Mouse (Mus musculus) layer of hippocampus, postnatal 36 days (tissue): ENCODE measurements around the gene Got2. TPM values are rescaled to one million over a fixed set of nuclear protein-coding genes. Genes with fewer than 3 reads are reported as not detected.

ENCODE experiments used
- DNase-seq, 2 experiments: peaks; one replicate each; pipeline ENCODE4 v3.0.0; 2022
- total RNA-seq, 2 experiments: library from RNA; stranded (reverse); gene quantifications; 2 replicates each; pipeline ENCODE4 v1.2.3; 2021

Gene Got2
- total RNA-seq, 2 experiments from 2014 or later = 214 to 219 TPM

DNA sequence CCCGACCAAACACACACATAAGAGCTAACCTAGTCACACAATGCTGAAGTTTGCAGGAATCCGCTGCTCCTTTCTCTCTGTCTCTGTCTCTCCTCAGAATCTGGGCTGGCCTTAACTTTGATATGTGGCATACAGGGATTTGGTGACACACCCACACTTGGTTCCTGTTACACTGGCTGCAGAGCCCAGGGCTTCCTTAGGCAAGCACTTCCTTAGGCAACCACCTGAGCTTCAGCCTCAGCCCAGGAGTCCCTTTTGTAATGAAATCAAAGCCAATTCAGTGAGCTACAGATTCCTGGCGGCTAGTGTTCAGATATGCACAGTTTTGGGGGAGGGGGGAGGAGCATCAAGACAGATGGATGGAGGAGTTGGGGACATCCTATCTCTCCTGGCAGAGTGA is 70.8 kb downstream of the Got2 start:
- no peak for DNase-seq

DNA sequence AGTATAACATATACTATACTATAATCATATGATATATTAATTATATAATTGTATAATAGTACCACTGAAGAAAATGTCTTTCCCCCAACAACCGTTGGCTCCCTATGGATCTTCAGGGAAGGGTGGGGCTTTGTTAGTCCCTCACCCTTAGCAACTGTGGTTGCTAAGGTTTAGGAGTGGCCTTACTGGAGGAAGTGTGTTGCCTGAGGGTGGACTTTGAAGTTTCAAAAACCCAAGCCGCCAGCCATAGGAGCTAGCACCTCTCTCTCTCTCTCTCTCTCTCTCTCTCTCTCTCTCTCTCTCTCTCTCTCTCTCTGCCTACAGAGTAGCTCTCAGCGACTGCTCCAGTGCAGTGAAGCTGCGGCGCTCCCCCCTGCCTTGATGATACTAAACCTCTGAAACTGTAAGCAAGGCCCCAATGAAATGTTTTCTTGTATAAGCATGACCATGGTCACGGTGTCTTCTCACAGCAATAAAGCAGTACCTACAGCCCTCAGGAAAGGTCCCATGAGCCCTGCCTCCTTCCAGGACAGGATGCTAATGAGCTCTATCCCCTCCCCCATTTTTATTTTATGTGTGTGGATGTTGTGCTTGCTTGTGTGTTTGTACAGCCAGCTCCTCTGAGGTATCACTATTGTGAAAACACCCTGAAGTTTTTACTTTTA is 72.2 kb downstream of the Got2 start:
- no peak for DNase-seq

Other genes with a start within 250 kb of the Got2 start
- 1,000 to 10,000 TPM; 1,402 to 1,427 TPM for gene Ndrg4, start 211.6 kb downstream of the Got2 start, total RNA-seq
- gene Setd6, start 172.7 kb downstream of the Got2 start, total RNA-seq = 10 to 100 TPM; 19.5 to 21.1 TPM
- gene Cnot1, start 81.1 kb downstream of the Got2 start, total RNA-seq = 100 to 1,000 TPM; 125 to 150 TPM
- gene Sap18b, start 63.2 kb downstream of the Got2 start, total RNA-seq = 100 to 1,000 TPM; 129 to 132 TPM
- gene Slc38a7, start 35.0 kb downstream of the Got2 start, total RNA-seq = 10 to 100 TPM; 30.7 to 31.4 TPM